Mouse (Mus musculus): ENCODE results near the gene Ctrb1. TPM values are rescaled to one million over a fixed set of nuclear protein-coding genes. Genes with fewer than 3 reads are reported as not detected.

Ctrb1 gene
- total and polyA plus RNA-seq, 2 experiments from 2014 or later: not detected

DNA sequence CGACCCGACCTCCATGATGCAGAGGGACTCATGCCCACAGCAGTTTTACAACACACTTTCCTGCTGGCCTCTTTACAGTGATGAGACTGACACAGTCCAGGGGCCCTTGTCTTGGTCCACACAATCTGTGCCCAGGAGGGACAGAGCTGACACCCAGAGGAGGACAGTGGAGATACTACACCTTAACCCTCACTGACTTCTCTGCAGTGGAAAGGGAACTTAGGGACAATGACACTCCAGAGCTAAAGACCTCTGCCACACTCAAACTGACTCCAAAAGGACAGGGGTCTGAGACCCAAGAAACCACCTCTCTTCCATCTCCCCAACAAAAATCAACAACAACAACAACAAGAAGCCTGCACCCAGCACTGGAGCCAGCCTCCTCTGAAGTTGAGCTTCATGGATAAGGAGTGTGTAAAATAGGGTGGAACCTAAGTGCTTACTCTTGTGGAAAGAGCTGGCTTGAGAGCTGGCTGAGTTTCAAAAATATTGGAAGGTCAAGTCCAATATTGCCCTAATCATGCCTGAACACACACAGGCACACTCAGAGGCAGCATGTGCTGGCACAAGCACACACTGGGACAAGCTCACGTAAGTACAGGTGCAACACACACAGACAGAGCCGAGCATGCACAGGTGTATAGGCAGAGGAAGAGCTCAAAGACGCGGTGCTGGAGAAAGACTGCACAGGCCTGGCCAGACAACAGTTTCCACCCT is 43.6 kb upstream of the Ctrb1 start:
- 59% methylated on average over 6 of the region's 6 CpGs for WGBS
- ATAC-seq (no peak), DNase-seq (no peak)
- Histone ChIP-seq H3K9ac (no peak overlapping the region), H3K4me1 (ENCODE audit: insufficient read depth) (peaks cover 12% of the 10 kb centered on the region; the same call in 1 of the 2 replicates), H3K36me3 (ENCODE audit: insufficient read depth) (no peaks in the 10 kb centered on the region), H3K9me3 (ENCODE audit: low read length) (no peaks in the 10 kb centered on the region), H3K4me2 (ENCODE audit: low read depth) (no peak overlapping the region), H3K27ac (ENCODE audit: low read depth, low read length) (no peak overlapping the region), H3K27me3 (ENCODE audit: insufficient read depth, low read length) (no peaks in the 10 kb centered on the region), H3K4me3 (ENCODE audit: low read depth, low read length) (no peak overlapping the region)
- TF ChIP-seq CTCF (IDR thresholded peaks at IDR 0.05; ENCODE audit: low read depth): no peak

DNA sequence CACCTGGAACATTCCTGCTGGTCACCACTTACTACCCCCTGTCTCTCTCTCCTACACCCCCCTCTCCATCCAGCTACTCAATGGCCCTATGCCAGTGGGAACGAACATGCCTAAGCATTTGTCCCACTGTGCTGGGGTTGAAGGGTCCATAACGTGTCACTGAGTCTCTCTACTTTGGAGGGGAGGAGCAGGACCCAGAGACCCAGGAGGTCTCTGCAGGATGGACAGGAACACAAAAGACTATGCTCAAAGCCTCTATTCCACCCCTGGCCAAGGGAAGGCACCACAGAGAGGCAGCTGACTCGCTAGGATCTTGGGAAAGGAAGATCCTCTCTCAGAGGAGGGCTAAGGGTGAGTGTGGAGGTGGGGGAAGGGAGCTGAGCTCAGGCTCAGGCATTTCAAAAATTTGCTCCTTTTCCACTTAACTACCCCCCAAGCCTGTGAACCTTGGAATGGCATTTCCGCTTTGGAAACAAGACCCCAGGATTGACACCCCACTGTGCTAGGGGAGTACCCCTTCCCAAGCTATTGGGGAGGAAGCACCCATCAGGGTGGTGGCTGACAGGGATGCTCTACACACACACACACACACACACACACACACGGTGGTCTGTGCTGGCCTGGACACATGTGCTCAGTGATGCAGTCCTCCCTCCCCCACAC is 42.9 kb upstream of the Ctrb1 start:
- DNase-seq (no peak), ATAC-seq (no peak)
- Histone ChIP-seq H3K4me3 (ENCODE audit: low read depth, low read length) (no peak overlapping the region), H3K27ac (ENCODE audit: low read depth, low read length) (no peak overlapping the region), H3K4me1 (ENCODE audit: insufficient read depth) (peaks cover 12% of the 10 kb centered on the region; the same call in 1 of the 2 replicates), H3K9ac (no peak overlapping the region), H3K27me3 (ENCODE audit: insufficient read depth, low read length) (no peaks in the 10 kb centered on the region), H3K4me2 (ENCODE audit: low read depth) (no peak overlapping the region), H3K9me3 (ENCODE audit: low read length) (no peaks in the 10 kb centered on the region), H3K36me3 (ENCODE audit: insufficient read depth) (no peaks in the 10 kb centered on the region)
- no peak for TF ChIP-seq CTCF (IDR thresholded peaks at IDR 0.05; ENCODE audit: low read depth)
- WGBS: 13% methylated on average over 5 of the region's 5 CpGs

DNA sequence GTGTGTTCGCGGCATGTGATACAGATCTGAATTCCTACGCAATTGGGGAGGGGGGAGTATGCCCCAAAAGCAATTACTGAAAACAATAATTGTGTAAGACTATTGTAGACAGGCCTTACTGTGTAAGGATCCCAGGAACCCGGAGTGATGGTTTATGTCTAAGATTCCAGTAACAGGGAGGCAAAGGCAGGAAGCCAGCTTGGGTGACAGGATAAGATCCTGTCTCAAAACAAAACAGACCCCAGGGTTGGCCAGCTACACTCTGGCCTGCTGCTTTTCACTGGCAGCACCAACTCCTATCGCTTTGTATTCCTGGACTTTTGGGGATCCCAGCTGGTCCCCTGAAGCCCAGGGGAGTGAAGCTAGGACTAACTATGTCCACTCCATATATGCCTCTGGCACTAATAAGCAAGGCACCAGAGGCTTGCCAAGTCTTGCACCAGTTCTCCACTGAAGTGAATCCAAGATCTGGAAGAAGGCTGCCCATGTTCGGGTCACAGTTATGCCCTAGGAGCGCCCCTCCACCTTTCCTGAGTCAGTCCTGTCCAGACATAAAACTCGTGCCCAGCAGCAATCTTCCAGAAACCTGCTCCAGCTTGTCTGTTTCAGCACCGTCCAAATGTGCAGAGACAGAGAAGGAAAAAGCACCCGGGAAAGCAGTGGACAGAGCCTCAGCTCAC is 41.7 kb upstream of the Ctrb1 start:
- Histone ChIP-seq H3K27ac (ENCODE audit: low read depth, low read length) (peak overlapping the region; percentile 79; the same call in 1 of the 2 replicates), H3K4me2 (ENCODE audit: low read depth) (peak overlapping the region; percentile 82), H3K9me3 (ENCODE audit: low read length) (no peaks in the 10 kb centered on the region), H3K27me3 (ENCODE audit: insufficient read depth, low read length) (no peaks in the 10 kb centered on the region), H3K4me3 (ENCODE audit: low read depth, low read length) (peak overlapping the region; percentile 72), H3K36me3 (ENCODE audit: insufficient read depth) (no peaks in the 10 kb centered on the region), H3K9ac (peak overlapping the region; percentile 84), H3K4me1 (ENCODE audit: insufficient read depth) (peaks cover 12% of the 10 kb centered on the region; the same call in 1 of the 2 replicates)
- no peak for TF ChIP-seq CTCF (IDR thresholded peaks at IDR 0.05; ENCODE audit: low read depth)
- ATAC-seq: no peak
- DNase-seq: no peak
- WGBS: 27% methylated on average over 10 of the region's 10 CpGs

DNA sequence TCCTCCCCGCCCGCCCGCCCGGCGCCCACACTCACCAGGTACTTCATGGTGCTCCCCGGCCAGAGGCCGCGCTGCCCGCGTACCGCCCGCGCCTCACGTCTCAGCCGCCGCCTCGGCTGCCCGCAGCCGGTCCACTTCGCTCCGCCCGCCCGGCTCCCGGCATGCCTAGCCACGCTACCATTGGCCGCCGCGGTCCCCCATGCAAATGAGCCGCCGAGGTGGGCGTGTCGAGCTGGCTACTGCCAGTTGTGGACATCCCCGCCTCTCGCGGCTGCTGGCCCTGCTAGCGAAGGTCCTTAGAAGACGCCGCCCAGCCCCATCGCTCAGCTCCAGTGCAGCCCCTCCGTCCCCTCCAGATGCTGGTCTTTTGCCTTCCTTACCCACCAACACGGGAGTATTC is 41.2 kb upstream of the Ctrb1 start:
- peaks cover 12% of the 10 kb centered on the region; the same call in 1 of the 2 replicates for H3K4me1 ChIP-seq (ENCODE audit: insufficient read depth)
- peak overlapping the region; percentile 84 for H3K9ac ChIP-seq
- H3K9me3 ChIP-seq (ENCODE audit: low read length): no peaks in the 10 kb centered on the region
- H3K4me2 ChIP-seq (ENCODE audit: low read depth): peak overlapping the region; percentile 82
- H3K27me3 ChIP-seq (ENCODE audit: insufficient read depth, low read length): no peaks in the 10 kb centered on the region
- no peak for TF ChIP-seq CTCF (IDR thresholded peaks at IDR 0.05; ENCODE audit: low read depth)
- DNase-seq (peak; percentile 92), ATAC-seq (peak; percentile 98)
- WGBS: under 1% methylated on average over 40 of the region's 41 CpGs
- peak overlapping the region; percentile 79 for H3K27ac ChIP-seq (ENCODE audit: low read depth, low read length)
- no peaks in the 10 kb centered on the region for H3K36me3 ChIP-seq (ENCODE audit: insufficient read depth)
- peak overlapping the region; percentile 72 for H3K4me3 ChIP-seq (ENCODE audit: low read depth, low read length)

DNA sequence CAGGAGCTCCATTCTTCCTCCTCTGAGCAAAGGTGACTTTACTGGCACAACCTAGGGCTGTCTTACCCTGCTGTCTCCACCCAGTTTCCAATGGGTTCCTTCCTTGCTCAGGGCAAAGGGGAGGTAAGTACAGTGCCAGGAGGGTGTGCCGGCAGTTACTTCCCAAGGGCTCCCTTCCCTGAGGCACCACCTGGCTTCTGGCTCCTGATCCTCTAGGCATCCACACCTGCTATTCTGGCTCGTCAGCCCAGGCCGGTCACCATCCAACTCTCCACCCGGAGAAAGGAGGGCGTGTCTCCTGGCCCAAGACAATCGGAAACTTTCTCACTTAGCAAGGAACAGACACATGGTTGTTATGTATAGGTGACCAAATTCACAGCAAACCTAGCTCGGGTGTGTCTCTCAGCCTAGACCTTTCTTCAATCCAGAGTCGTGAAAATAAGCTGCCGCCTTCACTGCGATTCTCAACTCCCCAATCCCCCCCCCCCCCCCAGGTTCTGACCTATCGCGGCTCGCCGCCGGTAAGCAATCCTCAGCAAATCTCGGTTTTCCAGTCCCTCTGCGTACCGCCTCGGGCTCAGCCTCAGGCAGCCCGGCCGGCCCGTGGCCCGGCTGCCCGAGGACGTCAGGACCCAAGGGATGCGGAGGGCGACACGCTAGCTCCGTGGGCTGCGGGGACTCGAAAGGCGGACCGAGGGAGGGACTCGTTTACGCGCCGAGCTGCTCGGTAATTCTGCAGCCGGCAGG is 40.6 kb upstream of the Ctrb1 start:
- no peak for TF ChIP-seq CTCF (IDR thresholded peaks at IDR 0.05; ENCODE audit: low read depth)
- ATAC-seq (peak; percentile 61), DNase-seq (peak; percentile 31)
- Histone ChIP-seq H3K4me3 (ENCODE audit: low read depth, low read length) (peak overlapping the region; percentile 72), H3K9me3 (ENCODE audit: low read length) (no peaks in the 10 kb centered on the region), H3K9ac (peak overlapping the region; percentile 84), H3K4me2 (ENCODE audit: low read depth) (peak overlapping the region; percentile 82), H3K27me3 (ENCODE audit: insufficient read depth, low read length) (no peaks in the 10 kb centered on the region), H3K4me1 (ENCODE audit: insufficient read depth) (peaks cover 12% of the 10 kb centered on the region; the same call in 1 of the 2 replicates), H3K27ac (ENCODE audit: low read depth, low read length) (peak overlapping the region; percentile 79), H3K36me3 (ENCODE audit: insufficient read depth) (no peaks in the 10 kb centered on the region)
- WGBS: under 1% methylated on average over 39 of the region's 39 CpGs
